Comparison of ENCODE assay signal across 8 mouse cellular contexts in genomic region chr11:120548786-120549167, GRCm38 (mm10). TPM values are rescaled to one million over a fixed set of nuclear protein-coding genes. Genes with fewer than 3 reads are reported as not detected.
A peak's percentile ranks its signal among the peaks of the same experiment; 100 is the strongest.
DNase-seq lines count a peak whose midpoint lies in the region; ATAC-seq and TF ChIP-seq lines count a peak whose summit lies in the region.

No protein-coding gene starts in this region.

- 17% methylated on average over 7 of the region's 7 CpGs for WGBS in heart, embryonic 13.5 days
- WGBS in heart, embryonic 16.5 days: 14% methylated on average over 7 of the region's 7 CpGs
- 35% methylated on average over 7 of the region's 7 CpGs for WGBS in midbrain, embryonic 10.5 days

- no peak for TF ChIP-seq POLR2A in MEL (IDR thresholded peaks at IDR 0.05; ENCODE audit: control insufficient read depth in 1 of 2, insufficient read depth in 1 of 2, low read depth in 1 of 2, low read length in 2 of 2, poor library complexity in 1 of 2)

- H3K79me2 ChIP-seq in MEL (ENCODE audit: control insufficient read depth, insufficient read depth, low read length, poor library complexity): peaks cover 14% of the 10 kb centered on the region

- no peak for TF ChIP-seq RAD21 in MEL (IDR thresholded peaks at IDR 0.05; ENCODE audit: low read depth, low read length)

- peak overlapping the region; percentile 95 for H3K4me3 ChIP-seq in heart, embryonic 13.5 days
- peak overlapping the region; percentile 75 to 97 for H3K4me3 ChIP-seq in MEL (ENCODE audit: control insufficient read depth in 1 of 2, insufficient read depth in 1 of 2, low read depth in 2 of 2, low read length in 2 of 2)
- H3K4me3 ChIP-seq in heart, embryonic 16.5 days (ENCODE audit: low read length): peak overlapping the region; percentile 68
- peak overlapping the region; percentile 100 for H3K4me3 ChIP-seq in midbrain, embryonic 10.5 days

- peak overlapping the region; percentile 97 for H3K27ac ChIP-seq in heart, embryonic 13.5 days (replicated peaks)
- peak overlapping the region; percentile 63 for H3K27ac ChIP-seq in MEL (ENCODE audit: control insufficient read depth, low read depth, low read length)
- peak overlapping the region; percentile 87 for H3K27ac ChIP-seq in heart, embryonic 16.5 days (ENCODE audit: low read length)
- peak overlapping the region; percentile 96 for H3K27ac ChIP-seq in midbrain, embryonic 10.5 days (replicated peaks)

- peaks cover 25% of the 10 kb centered on the region for H3K4me1 ChIP-seq in heart, embryonic 13.5 days
- peaks cover 7 to 19% of the 10 kb centered on the region in 2 experiments for H3K4me1 ChIP-seq in MEL (ENCODE audit: control insufficient read depth in 1 of 2, insufficient read depth in 2 of 2, low read length in 2 of 2)
- peaks cover 20% of the 10 kb centered on the region for H3K4me1 ChIP-seq in heart, embryonic 16.5 days (ENCODE audit: control insufficient read depth, insufficient read depth, low read length)
- H3K4me1 ChIP-seq in midbrain, embryonic 10.5 days: peaks cover 35% of the 10 kb centered on the region

- peaks cover 28% of the 10 kb centered on the region for H3K36me3 ChIP-seq in heart, embryonic 13.5 days
- H3K36me3 ChIP-seq in MEL (ENCODE audit: control insufficient read depth in 1 of 2, insufficient read depth in 2 of 2, low read length in 2 of 2): peaks cover 0 to 8% of the 10 kb centered on the region in 2 experiments; a peak in 3 of 4 replicates
- H3K36me3 ChIP-seq in heart, embryonic 16.5 days (ENCODE audit: control insufficient read depth, insufficient read depth): peaks cover 8% of the 10 kb centered on the region
- peaks cover 36% of the 10 kb centered on the region for H3K36me3 ChIP-seq in midbrain, embryonic 10.5 days

- peak overlapping the region; percentile 83 for H3K4me2 ChIP-seq in heart, embryonic 13.5 days
- H3K4me2 ChIP-seq in heart, embryonic 16.5 days (ENCODE audit: low read depth, low read length): peak overlapping the region; percentile 84

- no peak for TF ChIP-seq CTCF in MEL (IDR thresholded peaks at IDR 0.05 in 2 of 3, conservative IDR thresholded peaks at IDR 0.05 in 1 of 3; ENCODE audit: control insufficient read depth in 1 of 3, insufficient read depth in 1 of 3, low read depth in 2 of 3, low read length in 3 of 3, poor library complexity in 1 of 3, severe bottlenecking in 1 of 3)

- H3K9me3 ChIP-seq in heart, embryonic 13.5 days: no peaks in the 10 kb centered on the region
- H3K9me3 ChIP-seq in MEL (replicated peaks; ENCODE audit: insufficient read depth, low read length): no peaks in the 10 kb centered on the region
- H3K9me3 ChIP-seq in heart, embryonic 16.5 days (replicated peaks; ENCODE audit: control insufficient read depth, low read length): no peaks in the 10 kb centered on the region
- no peaks in the 10 kb centered on the region for H3K9me3 ChIP-seq in midbrain, embryonic 10.5 days (replicated peaks)

- ATAC-seq in heart, embryonic 13.5 days (ENCODE audit: extremely low read depth, insufficient number of reproducible peaks, low FRiP score, low TSS enrichment): no peak
- ATAC-seq in heart, embryonic 16.5 days (replicated peaks; ENCODE audit: extremely low read depth, insufficient read depth, low FRiP score): no peak

- no peaks in the 10 kb centered on the region for H3K27me3 ChIP-seq in heart, embryonic 13.5 days (replicated peaks)
- no peaks in the 10 kb centered on the region for H3K27me3 ChIP-seq in MEL (ENCODE audit: control insufficient read depth in 1 of 2, insufficient read depth in 2 of 2, low read length in 2 of 2)
- no peaks in the 10 kb centered on the region for H3K27me3 ChIP-seq in heart, embryonic 16.5 days (ENCODE audit: control insufficient read depth, insufficient read depth, low read length)
- H3K27me3 ChIP-seq in midbrain, embryonic 10.5 days (ENCODE audit: low read depth, poor library complexity, severe bottlenecking): no peaks in the 10 kb centered on the region

- peak overlapping the region; percentile 100 for H3K9ac ChIP-seq in heart, embryonic 13.5 days
- peak overlapping the region; percentile 96 for H3K9ac ChIP-seq in MEL (ENCODE audit: control insufficient read depth, low read depth, low read length, poor library complexity, severe bottlenecking)
- H3K9ac ChIP-seq in heart, embryonic 16.5 days (ENCODE audit: low read length): peak overlapping the region; percentile 86

- TF ChIP-seq EP300 in MEL (IDR thresholded peaks at IDR 0.05; ENCODE audit: low read depth in 1 of 2, low read length in 2 of 2): no peak

- DNase-seq in heart, adult 8-10 months (ENCODE audit: low spot score): no peak
- DNase-seq in MEL (ENCODE audit: low read depth, low spot score): no peak
- no peak for DNase-seq in midbrain, embryonic 10.5 days (ENCODE audit: low spot score)
- no peak for DNase-seq in adrenal gland, postnatal 14 days
- DNase-seq in spleen, adult 12 weeks (ENCODE audit: low spot score): no peak
- no peak for DNase-seq in right cerebral cortex, adult 18-20 months

TF ChIP-seq in MEL, 35 proteins besides CTCF, POLR2A, EP300 and RAD21 (continues in another document):
- TF ChIP-seq USF1 (IDR thresholded peaks at IDR 0.05; ENCODE audit: low read depth, low read length) (no peak), MAZ (IDR thresholded peaks at IDR 0.05; ENCODE audit: low read depth, low read length) (no peak), HCFC1 (IDR thresholded peaks at IDR 0.05; ENCODE audit: low read depth, low read length) (no peak), ZNF384 (IDR thresholded peaks at IDR 0.05; ENCODE audit: low read depth, low read length) (no peak), KAT2A (conservative IDR thresholded peaks at IDR 0.05; ENCODE audit: low read depth, low read length) (no peak), ZKSCAN1 (IDR thresholded peaks at IDR 0.05; ENCODE audit: low read depth, low read length) (no peak), MXI1 (IDR thresholded peaks at IDR 0.05; ENCODE audit: low read depth, low read length) (peak; percentile 12; the same call in 1 of the 2 replicates), GATA1 (IDR thresholded peaks at IDR 0.05; ENCODE audit: low read depth, low read length) (no peak), SMC3 (IDR thresholded peaks at IDR 0.05; ENCODE audit: low read depth, low read length) (no peak), GABPA (IDR thresholded peaks at IDR 0.05; ENCODE audit: low read depth, low read length) (no peak), MYB (IDR thresholded peaks at IDR 0.05; ENCODE audit: low read depth, low read length) (no peak), ZC3H11A (IDR thresholded peaks at IDR 0.05; ENCODE audit: low read depth, low read length) (no peak)

RNA-seq across cellular contexts. Expression of gene Mcrip1, which starts 0.8 kb away (rescaled TPM):
- polyA plus RNA-seq in heart, embryonic 13.5 days (2015; fragmentation: Nextera tagmentation; extraction: Ambion mirVana): 134 and 140 TPM in 2 replicates
- 10 to 100 TPM; 37.5 to 41.0 (median 38.5) TPM for total RNA-seq in heart, adult 8-10 months (2022)
- total RNA-seq in MEL (2012; rRNA removed): 27.2 and 36.6 TPM in 2 replicates
- 10 to 100 TPM in 1 of 2 experiments, not detected in 1; 83.5 TPM for polyA plus RNA-seq in MEL (2012; ENCODE audit: insufficient read depth in 1 of 2, insufficient read length in 2 of 2, low read depth in 1 of 2, low replicate concordance in 2 of 2, missing spikeins in 1 of 2)
- polyA plus RNA-seq in heart, embryonic 16.5 days (2015; fragmentation: Nextera tagmentation; extraction: Ambion mirVana): 134 and 139 TPM in 2 replicates
- 226 and 238 TPM in 2 replicates for polyA plus RNA-seq in midbrain, embryonic 10.5 days (2016; fragmentation: Nextera tagmentation; extraction: Ambion mirVana)
- total RNA-seq in adrenal gland, postnatal 14 days (2021): 52.6 and 67.9 TPM in 2 replicates

RNA-seq across cellular contexts. Expression of gene Ppp1r27, which starts 2.2 kb away (rescaled TPM):
- not detected in 2 replicates for polyA plus RNA-seq in heart, embryonic 13.5 days (2015; fragmentation: Nextera tagmentation; extraction: Ambion mirVana)
- total RNA-seq in heart, adult 8-10 months (2022): under 1 TPM in 1 of 4 experiments, not detected in 3; 0.34 TPM
- total RNA-seq in MEL (2012; rRNA removed): not detected in 2 replicates
- polyA plus RNA-seq in MEL (2012; ENCODE audit: insufficient read depth in 1 of 2, insufficient read length in 2 of 2, low read depth in 1 of 2, low replicate concordance in 2 of 2, missing spikeins in 1 of 2): not detected
- 3.3 and 8.5 TPM in 2 replicates for polyA plus RNA-seq in heart, embryonic 16.5 days (2015; fragmentation: Nextera tagmentation; extraction: Ambion mirVana)
- not detected in 2 replicates for polyA plus RNA-seq in midbrain, embryonic 10.5 days (2016; fragmentation: Nextera tagmentation; extraction: Ambion mirVana)
- 0.48 TPM in 1 of 2 replicates, not detected in the other for total RNA-seq in adrenal gland, postnatal 14 days (2021)

RNA-seq across cellular contexts. Expression of gene Gcgr, which starts 18.3 kb away (rescaled TPM):
- 2.1 and 2.4 TPM in 2 replicates for polyA plus RNA-seq in heart, embryonic 13.5 days (2015; fragmentation: Nextera tagmentation; extraction: Ambion mirVana)
- 1 to 10 TPM in 1 of 4 experiments, under 1 TPM in 3; 0.69 to 1.0 (median 0.78) TPM for total RNA-seq in heart, adult 8-10 months (2022)
- total RNA-seq in MEL (2012; rRNA removed): not detected in 2 replicates
- not detected for polyA plus RNA-seq in MEL (2012; ENCODE audit: insufficient read depth in 1 of 2, insufficient read length in 2 of 2, low read depth in 1 of 2, low replicate concordance in 2 of 2, missing spikeins in 1 of 2)
- 1.4 and 2.7 TPM in 2 replicates for polyA plus RNA-seq in heart, embryonic 16.5 days (2015; fragmentation: Nextera tagmentation; extraction: Ambion mirVana)
- polyA plus RNA-seq in midbrain, embryonic 10.5 days (2016; fragmentation: Nextera tagmentation; extraction: Ambion mirVana): 0.26 and 0.27 TPM in 2 replicates
- total RNA-seq in adrenal gland, postnatal 14 days (2021): 2.3 and 11.7 TPM in 2 replicates

RNA-seq across cellular contexts. Expression of gene P4hb, which starts 24.3 kb away (rescaled TPM):
- 427 and 448 TPM in 2 replicates for polyA plus RNA-seq in heart, embryonic 13.5 days (2015; fragmentation: Nextera tagmentation; extraction: Ambion mirVana)
- total RNA-seq in heart, adult 8-10 months (2022): 100 to 1,000 TPM; 217 to 256 (median 229) TPM
- total RNA-seq in MEL (2012; rRNA removed): 625 and 639 TPM in 2 replicates
- polyA plus RNA-seq in MEL (2012; ENCODE audit: insufficient read depth in 1 of 2, insufficient read length in 2 of 2, low read depth in 1 of 2, low replicate concordance in 2 of 2, missing spikeins in 1 of 2): 1,000 to 10,000 TPM in 1 of 2 experiments, 100 to 1,000 TPM in 1; 563 to 1,152 TPM
- 435 and 437 TPM in 2 replicates for polyA plus RNA-seq in heart, embryonic 16.5 days (2015; fragmentation: Nextera tagmentation; extraction: Ambion mirVana)
- polyA plus RNA-seq in midbrain, embryonic 10.5 days (2016; fragmentation: Nextera tagmentation; extraction: Ambion mirVana): 534 and 562 TPM in 2 replicates
- total RNA-seq in adrenal gland, postnatal 14 days (2021): 449 and 479 TPM in 2 replicates

RNA-seq across cellular contexts. Expression of gene Arhgdia, which starts 32.6 kb away (rescaled TPM):
- 435 and 436 TPM in 2 replicates for polyA plus RNA-seq in heart, embryonic 13.5 days (2015; fragmentation: Nextera tagmentation; extraction: Ambion mirVana)
- total RNA-seq in heart, adult 8-10 months (2022): 100 to 1,000 TPM; 130 to 152 (median 141) TPM
- 364 and 367 TPM in 2 replicates for total RNA-seq in MEL (2012; rRNA removed)
- 100 to 1,000 TPM; 601 to 821 TPM for polyA plus RNA-seq in MEL (2012; ENCODE audit: insufficient read depth in 1 of 2, insufficient read length in 2 of 2, low read depth in 1 of 2, low replicate concordance in 2 of 2, missing spikeins in 1 of 2)
- polyA plus RNA-seq in heart, embryonic 16.5 days (2015; fragmentation: Nextera tagmentation; extraction: Ambion mirVana): 435 and 439 TPM in 2 replicates
- polyA plus RNA-seq in midbrain, embryonic 10.5 days (2016; fragmentation: Nextera tagmentation; extraction: Ambion mirVana): 743 and 777 TPM in 2 replicates
- 268 and 310 TPM in 2 replicates for total RNA-seq in adrenal gland, postnatal 14 days (2021)
